Mouse (Mus musculus) forebrain, embryonic 14.5 days (tissue): ENCODE measurements around the gene Sept8. TPM values are rescaled to one million over a fixed set of nuclear protein-coding genes. Genes with fewer than 3 reads are reported as not detected.

Experiments
- ATAC-seq: fragments of 200-750 bp; cut with Nextera tagmentation; 2 replicates; pipeline ENCODE4 v1.8.0; 2017; ENCODE audit warnings: mild to moderate bottlenecking, moderate library complexity
- DNase-seq: peaks from one replicate; pipeline ENCODE4 v3.0.0-alpha.2; 2015; ENCODE audit warnings: low spot score
- H3K27ac ChIP-seq: fragments of 300-500 bp; sonication (generic); 2 replicates; pipeline ENCODE4 v1.5.1; 2014; ENCODE audit warnings: low read depth, mild to moderate bottlenecking, control low read depth, low read length, moderate library complexity
- H3K27me3 ChIP-seq: fragments of 300-500 bp; sonication (generic); replicated peaks from 2 replicates; pipeline ENCODE4 v1.6.1; 2014; ENCODE audit warnings: low read length, control low read depth, mixed read lengths; ENCODE audit not compliant: control insufficient read depth, insufficient read depth
- H3K36me3 ChIP-seq: fragments of 300-500 bp; sonication (generic); 2 replicates; pipeline ENCODE4 v1.6.1; 2014; ENCODE audit warnings: low read length, control low read depth; ENCODE audit not compliant: control insufficient read depth, insufficient read depth
- H3K4me1 ChIP-seq: fragments of 300-500 bp; sonication (generic); 2 replicates; pipeline ENCODE4 v1.6.1; 2014; ENCODE audit warnings: antibody characterized with exemption, low read length, control low read depth; ENCODE audit not compliant: control insufficient read depth, insufficient read depth
- H3K4me2 ChIP-seq: fragments of 300-500 bp; sonication (generic); 2 replicates; pipeline ENCODE4 v1.6.1; 2014; ENCODE audit warnings: mild to moderate bottlenecking, control low read depth, low read length
- H3K4me3 ChIP-seq: fragments of 300-500 bp; sonication (generic); 2 replicates; pipeline ENCODE4 v1.5.1; 2014; ENCODE audit warnings: low read depth, low read length, control low read depth
- H3K9ac ChIP-seq: fragments of 300-500 bp; sonication (generic); 2 replicates; pipeline ENCODE4 v1.6.1; 2014; ENCODE audit warnings: mild to moderate bottlenecking, low read length, control low read depth, moderate library complexity
- H3K9me3 ChIP-seq: fragments of 300-500 bp; sonication (generic); replicated peaks from 2 replicates; pipeline ENCODE4 v1.6.1; 2016; ENCODE audit warnings: low read length, control low read depth, mixed read lengths; ENCODE audit not compliant: control insufficient read depth
- WGBS: fragments of 180-500 bp; shearing (Covaris S2); extraction: QIAGEN DNeasy Blood & Tissue Kit; methylation state at CpG from one replicate; pipeline ENCODE4 v1.1.7; 2014; 5-methylcytosine and 5-hydroxymethylcytosine counted together
- polyA plus RNA-seq: library from polyadenylated mRNA; unstranded; fragments of >200 nt; fragmentation: Nextera tagmentation; extraction: Ambion mirVana; gene quantifications from 2 replicates; pipeline ENCODE4 v1.2.1, GENCODE M21; 2014

Gene Sept8
- polyA plus RNA-seq, 1 experiment from 2014 or later, result 12.3 TPM

DNA sequence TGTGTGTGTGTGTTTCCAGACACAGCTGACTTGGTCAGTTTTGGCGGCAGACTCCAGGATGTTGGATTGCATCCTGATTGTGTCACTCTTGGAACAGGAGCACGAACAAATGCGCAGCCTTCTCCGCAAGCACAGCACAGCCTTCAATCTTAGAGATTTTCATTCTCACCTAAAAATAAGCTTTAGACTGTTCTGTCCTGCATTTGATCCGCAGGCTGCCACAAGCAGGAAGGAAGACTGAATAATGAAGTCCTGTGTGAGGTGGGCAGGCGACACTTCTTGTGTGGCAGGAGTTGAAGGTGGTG lies 10.1 kb downstream of the Sept8 start:
- H3K4me2 ChIP-seq, result no peak overlapping the region
- WGBS, result 72% methylated on average over 6 of the region's 6 CpGs
- DNase-seq (no peak), ATAC-seq (no peak)
- H3K9me3 ChIP-seq, result no peaks in the 10 kb centered on the region
- H3K4me3 ChIP-seq, result no peak overlapping the region
- H3K27ac ChIP-seq, result no peak overlapping the region
- H3K4me1 ChIP-seq, result 0 out of 2 replicates have a peak, but pooled peaks cover 4% of the 10 kb centered on the region
- peaks cover 7% of the 10 kb centered on the region; the same call in 1 of the 2 replicates for H3K36me3 ChIP-seq
- no peaks in the 10 kb centered on the region for H3K27me3 ChIP-seq
- H3K9ac ChIP-seq, result no peak overlapping the region

- Histone ChIP-seq H3K4me2 (no peak overlapping the region), H3K27ac (no peak overlapping the region), H3K4me3 (no peak overlapping the region), H3K36me3 (peaks cover 15% of the 10 kb centered on the region), H3K9ac (no peak overlapping the region), H3K4me1 (0 out of 2 replicates have a peak, but pooled peaks cover 4% of the 10 kb centered on the region), H3K27me3 (no peaks in the 10 kb centered on the region), H3K9me3 (no peaks in the 10 kb centered on the region)
- 90% methylated on average over 9 of the region's 9 CpGs for WGBS
- DNase-seq (no peak), ATAC-seq (no peak)
Measured at GRCm38 (mm10) chr11:53530001-53530400, 10.9 kb downstream of the Sept8 start.

DNA sequence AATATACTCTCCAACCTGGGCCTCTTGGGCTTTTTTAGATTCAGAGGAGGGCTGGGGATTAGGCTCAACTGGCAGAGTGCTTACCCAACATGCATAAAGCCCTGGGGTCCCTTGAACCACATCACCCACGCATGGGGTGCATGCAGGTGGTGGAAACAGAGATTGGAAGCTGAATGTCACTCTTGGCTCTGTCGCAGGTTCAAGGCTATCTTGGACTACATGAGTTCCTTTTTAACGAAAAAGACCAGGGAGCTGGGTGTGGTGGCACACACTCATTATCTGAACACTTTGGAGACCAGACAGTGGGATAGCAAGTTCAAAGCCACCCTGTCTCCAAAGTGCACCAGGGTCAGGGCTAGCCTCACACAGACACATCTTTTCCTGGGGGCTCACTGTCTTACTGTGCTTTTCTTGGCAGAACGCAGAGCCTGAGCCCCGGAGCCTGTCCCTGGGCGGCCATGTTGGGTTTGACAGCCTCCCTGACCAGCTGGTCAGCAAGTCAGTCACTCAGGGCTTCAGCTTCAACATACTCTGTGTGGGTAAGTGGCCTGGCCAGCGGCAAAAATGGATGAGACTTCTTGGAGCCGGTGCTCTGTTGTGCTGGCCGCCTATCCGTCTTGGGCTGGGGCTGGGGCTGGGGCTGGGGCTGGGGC lies 12.6 kb downstream of the Sept8 start:
- Histone ChIP-seq H3K9ac (no peak overlapping the region), H3K4me3 (no peak overlapping the region), H3K9me3 (no peaks in the 10 kb centered on the region), H3K4me1 (no peaks in the 10 kb centered on the region), H3K4me2 (no peak overlapping the region), H3K27ac (no peak overlapping the region), H3K36me3 (peaks cover 32% of the 10 kb centered on the region), H3K27me3 (no peaks in the 10 kb centered on the region)
- ATAC-seq (no peak), DNase-seq (no peak)
- 91% methylated on average over 10 of the region's 10 CpGs for WGBS

- Histone ChIP-seq H3K36me3 (peaks cover 37% of the 10 kb centered on the region), H3K9ac (no peak overlapping the region), H3K4me3 (no peak overlapping the region), H3K9me3 (no peaks in the 10 kb centered on the region), H3K4me1 (no peaks in the 10 kb centered on the region), H3K27me3 (no peaks in the 10 kb centered on the region), H3K27ac (no peak overlapping the region), H3K4me2 (no peak overlapping the region)
- WGBS, result 87% methylated on average over 1 of the region's 1 CpGs
- ATAC-seq (no peak), DNase-seq (no peak)
Measured at GRCm38 (mm10) chr11:53532231-53532620, 13.2 kb downstream of the Sept8 start.

- no peaks in the 10 kb centered on the region for H3K9me3 ChIP-seq
- H3K4me2 ChIP-seq, result no peak overlapping the region
- H3K4me3 ChIP-seq, result no peak overlapping the region
- H3K27ac ChIP-seq, result no peak overlapping the region
- peaks cover 63% of the 10 kb centered on the region for H3K36me3 ChIP-seq
- WGBS, result 75% methylated on average over 15 of the region's 15 CpGs
- DNase-seq, result no peak
- H3K4me1 ChIP-seq, result no peaks in the 10 kb centered on the region
- no peak overlapping the region for H3K9ac ChIP-seq
- no peaks in the 10 kb centered on the region for H3K27me3 ChIP-seq
- no peak for ATAC-seq
Measured at GRCm38 (mm10) chr11:53539002-53539491, 20.0 kb downstream of the Sept8 start.

GRCm38 (mm10) chr11:53540394-53540793 lies 21.3 kb downstream of the Sept8 start:
- no peaks in the 10 kb centered on the region for H3K9me3 ChIP-seq
- no peak overlapping the region for H3K27ac ChIP-seq
- H3K9ac ChIP-seq, result no peak overlapping the region
- ATAC-seq (no peak), DNase-seq (no peak)
- H3K27me3 ChIP-seq, result no peaks in the 10 kb centered on the region
- WGBS, result 90% methylated on average over 3 of the region's 3 CpGs
- no peak overlapping the region for H3K4me2 ChIP-seq
- no peak overlapping the region for H3K4me3 ChIP-seq
- H3K36me3 ChIP-seq, result peaks cover 49% of the 10 kb centered on the region
- no peaks in the 10 kb centered on the region for H3K4me1 ChIP-seq

DNA sequence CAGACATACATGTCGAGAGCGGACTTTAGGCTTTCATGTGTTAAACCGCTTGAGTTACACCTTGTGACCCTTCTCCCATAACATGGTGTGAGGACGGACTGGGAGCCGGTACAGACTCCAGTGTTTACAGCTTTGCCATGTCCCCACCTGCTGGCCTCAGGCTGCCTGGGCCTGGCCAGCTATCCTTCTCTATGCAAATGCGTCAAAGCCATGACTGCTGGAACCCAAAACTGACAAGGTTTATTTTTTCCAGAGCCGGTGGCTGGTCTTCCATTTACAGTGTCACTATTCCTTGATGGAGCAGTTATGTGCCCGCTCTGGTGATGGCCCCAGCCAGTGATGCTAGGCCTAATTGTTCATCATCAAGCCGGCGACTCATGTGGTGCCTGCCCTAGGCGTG lies 22.2 kb downstream of the Sept8 start:
- no peak overlapping the region for H3K4me3 ChIP-seq
- H3K27ac ChIP-seq, result no peak overlapping the region
- H3K36me3 ChIP-seq, result peaks cover 41% of the 10 kb centered on the region
- ATAC-seq (no peak), DNase-seq (no peak)
- no peaks in the 10 kb centered on the region for H3K27me3 ChIP-seq
- H3K4me2 ChIP-seq, result no peak overlapping the region
- no peaks in the 10 kb centered on the region for H3K9me3 ChIP-seq
- 84% methylated on average over 11 of the region's 11 CpGs for WGBS
- no peaks in the 10 kb centered on the region for H3K4me1 ChIP-seq
- no peak overlapping the region for H3K9ac ChIP-seq

GRCm38 (mm10) chr11:53543021-53543420 lies 24.0 kb downstream of the Sept8 start:
- no peaks in the 10 kb centered on the region for H3K4me1 ChIP-seq
- H3K9ac ChIP-seq, result no peak overlapping the region
- no peak for DNase-seq
- ATAC-seq, result no peak
- H3K4me3 ChIP-seq, result no peak overlapping the region
- H3K9me3 ChIP-seq, result no peaks in the 10 kb centered on the region
- no peak overlapping the region for H3K4me2 ChIP-seq
- no peak overlapping the region for H3K27ac ChIP-seq
- H3K36me3 ChIP-seq, result peaks cover 24% of the 10 kb centered on the region; the same call in 1 of the 2 replicates
- no peaks in the 10 kb centered on the region for H3K27me3 ChIP-seq
- 89% methylated on average over 7 of the region's 7 CpGs for WGBS

- H3K4me1 ChIP-seq, result no peaks in the 10 kb centered on the region
- no peak overlapping the region for H3K4me2 ChIP-seq
- no peak overlapping the region for H3K9ac ChIP-seq
- peaks cover 10% of the 10 kb centered on the region; the same call in 1 of the 2 replicates for H3K36me3 ChIP-seq
- no peak overlapping the region for H3K4me3 ChIP-seq
- no peak for ATAC-seq
- H3K27ac ChIP-seq, result no peak overlapping the region
- DNase-seq, result no peak
- H3K9me3 ChIP-seq, result no peaks in the 10 kb centered on the region
- no peaks in the 10 kb centered on the region for H3K27me3 ChIP-seq
- 62% methylated on average over 6 of the region's 6 CpGs for WGBS
Measured at GRCm38 (mm10) chr11:53546271-53546670, 27.2 kb downstream of the Sept8 start.
